Mouse (Mus musculus) kidney, adult 11 months (tissue): Measurements from ENCODE around the gene 1110008P14Rik.
"Not testable (repeated sequence)": the region's sequence is repeated elsewhere in the genome, so short reads cannot be mapped to it uniquely, and the experiment has no call there.

ENCODE experiments used
- DNase-seq: peaks from one replicate; pipeline ENCODE4 v3.0.0; 2022

1110008P14Rik gene

DNA sequence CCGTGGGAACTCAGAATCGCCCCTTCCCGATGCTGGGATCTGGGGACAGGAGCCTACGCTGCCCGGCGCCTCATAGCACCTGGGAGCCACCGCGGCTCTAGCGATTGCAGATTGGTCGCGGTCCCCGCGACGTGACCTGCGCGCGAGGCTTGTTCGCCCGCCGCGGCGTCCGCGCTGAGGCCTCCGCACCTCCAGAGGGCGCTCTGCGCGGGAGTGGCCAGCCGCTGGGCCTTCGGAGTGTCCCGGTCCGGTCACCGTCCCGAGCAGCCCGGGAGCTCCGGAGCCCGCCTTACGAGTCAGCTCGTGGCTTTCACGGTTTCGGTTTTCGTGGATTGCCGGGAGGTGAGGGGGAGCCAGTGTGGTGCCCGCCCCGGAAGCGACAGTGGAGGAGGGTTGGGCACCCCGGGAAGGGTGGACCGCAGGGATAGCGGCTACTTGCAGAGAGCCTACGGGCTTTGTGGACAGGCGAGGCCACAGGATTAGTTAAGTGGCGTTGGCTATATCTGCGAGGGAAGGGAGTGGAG lies 18.9 kb downstream of the 1110008P14Rik start:
- DNase-seq, result peak; percentile 94

DNA sequence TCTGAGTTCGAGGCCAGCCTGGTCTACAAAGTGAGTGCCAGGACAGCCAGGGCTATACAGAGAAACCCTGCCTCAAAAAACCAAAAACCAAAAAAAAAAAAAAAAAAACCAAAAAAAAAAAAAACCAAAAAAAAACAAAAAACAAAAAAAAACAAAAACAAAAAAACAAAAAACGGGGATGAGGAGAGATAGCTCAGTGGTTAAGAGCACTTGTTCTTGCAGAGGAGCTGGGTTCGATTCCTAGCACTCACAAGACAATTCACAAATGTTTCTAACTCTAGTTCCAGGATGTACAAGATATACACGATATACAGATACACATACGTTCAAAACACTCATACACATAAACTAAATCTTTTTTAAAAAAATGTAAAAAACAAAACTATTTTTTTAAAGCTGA lies 19.5 kb downstream of the 1110008P14Rik start:
- not testable (repeated sequence) for DNase-seq

DNA sequence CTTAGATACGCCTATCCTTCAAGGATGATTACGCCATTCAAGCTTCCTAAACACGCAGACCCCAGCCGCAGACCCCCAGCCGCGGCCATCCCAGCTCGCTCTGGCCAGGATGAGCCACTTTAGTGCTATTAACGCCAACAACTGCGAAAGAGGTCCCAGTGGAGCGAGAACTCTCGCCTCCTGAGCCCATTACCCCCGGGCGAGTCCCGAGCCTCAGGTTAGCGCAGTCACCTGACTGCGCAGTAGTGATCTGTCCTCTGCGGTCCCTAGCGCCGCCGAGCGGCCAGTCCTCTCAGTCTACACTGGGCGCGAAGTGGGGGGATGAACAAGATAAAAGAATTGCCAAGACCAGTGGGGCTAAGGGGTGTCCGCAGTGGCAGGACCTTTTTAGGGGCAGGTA lies 20.3 kb downstream of the 1110008P14Rik start:
- DNase-seq, result peak; percentile 75

- DNase-seq, result peak; percentile 88
These were observed 21.0 kb downstream of the 1110008P14Rik start for GRCm38 (mm10) chr2:32360741-32361140.

GRCm38 (mm10) chr2:32358381-32358780 lies 23.4 kb downstream of the 1110008P14Rik start:
- no peak for DNase-seq

DNA sequence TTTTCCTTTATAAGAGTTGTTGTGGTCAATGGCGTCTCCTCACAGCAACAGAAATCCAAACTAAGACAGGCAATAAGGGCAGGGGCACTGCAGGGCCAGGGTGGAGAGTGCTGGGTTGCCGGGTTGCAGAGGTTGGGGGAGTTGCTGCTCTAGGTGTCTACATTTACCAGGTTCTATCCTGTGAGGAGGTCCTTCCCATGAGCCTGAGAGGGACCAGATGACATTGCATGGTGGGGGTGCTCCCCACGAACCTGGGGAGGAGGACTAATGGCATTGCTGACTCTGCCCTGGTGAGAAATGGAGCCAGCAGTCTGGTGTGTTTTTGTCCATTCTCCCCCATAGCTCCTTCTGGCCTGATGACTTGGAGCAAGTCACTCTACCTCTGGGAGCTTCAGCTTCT lies 24.0 kb downstream of the 1110008P14Rik start:
- DNase-seq, result no peak

DNA sequence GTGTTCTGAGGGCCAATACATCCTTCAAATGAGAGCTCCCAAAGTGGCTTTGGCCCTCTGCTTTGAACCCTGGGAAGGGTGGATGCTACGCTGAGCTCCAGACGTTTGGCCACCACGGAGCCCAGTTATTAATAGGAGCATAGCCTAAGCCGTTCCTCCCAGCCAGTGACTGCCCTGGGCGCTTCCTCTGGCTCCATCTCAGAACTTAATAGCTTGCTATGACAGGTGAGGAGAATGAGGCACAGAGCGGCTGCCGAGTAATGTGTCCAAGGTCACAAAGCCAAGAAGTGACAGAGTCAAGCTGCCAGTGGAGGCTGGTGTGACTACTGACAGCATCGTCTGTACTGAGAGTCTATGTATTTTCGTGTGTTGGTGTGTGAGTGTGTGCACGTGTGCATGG lies 25.5 kb downstream of the 1110008P14Rik start:
- DNase-seq, result no peak

GRCm38 (mm10) chr2:32354336-32354895 lies 27.3 kb downstream of the 1110008P14Rik start:
- DNase-seq, result no peak

DNA sequence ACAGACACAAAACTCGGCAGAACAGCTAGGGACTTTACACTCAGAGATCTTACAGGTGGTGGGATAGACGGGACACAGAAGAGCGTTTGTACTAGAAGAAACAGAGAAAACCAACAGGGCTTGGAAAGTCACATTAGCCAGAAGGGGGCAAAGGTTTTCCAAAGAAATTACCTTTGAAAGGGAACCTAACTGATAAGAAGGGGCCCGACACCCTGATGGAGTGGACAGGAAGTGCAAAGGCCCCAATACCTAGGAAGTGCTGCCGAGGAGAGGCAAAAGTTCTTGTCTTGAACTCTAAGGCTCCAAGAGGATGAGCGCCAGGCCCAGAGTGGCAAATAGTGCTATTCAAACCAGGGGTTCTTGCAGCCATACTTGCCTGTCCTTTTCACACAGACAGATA lies 27.9 kb downstream of the 1110008P14Rik start:
- DNase-seq, result no peak

- DNase-seq, result peak; percentile 80
These were observed 28.7 kb downstream of the 1110008P14Rik start, which contains the start of gene Dnm1 for GRCm38 (mm10) chr2:32353007-32353542. Gene Dnm1 (minus strand): TSS chr2:32353338.

DNA sequence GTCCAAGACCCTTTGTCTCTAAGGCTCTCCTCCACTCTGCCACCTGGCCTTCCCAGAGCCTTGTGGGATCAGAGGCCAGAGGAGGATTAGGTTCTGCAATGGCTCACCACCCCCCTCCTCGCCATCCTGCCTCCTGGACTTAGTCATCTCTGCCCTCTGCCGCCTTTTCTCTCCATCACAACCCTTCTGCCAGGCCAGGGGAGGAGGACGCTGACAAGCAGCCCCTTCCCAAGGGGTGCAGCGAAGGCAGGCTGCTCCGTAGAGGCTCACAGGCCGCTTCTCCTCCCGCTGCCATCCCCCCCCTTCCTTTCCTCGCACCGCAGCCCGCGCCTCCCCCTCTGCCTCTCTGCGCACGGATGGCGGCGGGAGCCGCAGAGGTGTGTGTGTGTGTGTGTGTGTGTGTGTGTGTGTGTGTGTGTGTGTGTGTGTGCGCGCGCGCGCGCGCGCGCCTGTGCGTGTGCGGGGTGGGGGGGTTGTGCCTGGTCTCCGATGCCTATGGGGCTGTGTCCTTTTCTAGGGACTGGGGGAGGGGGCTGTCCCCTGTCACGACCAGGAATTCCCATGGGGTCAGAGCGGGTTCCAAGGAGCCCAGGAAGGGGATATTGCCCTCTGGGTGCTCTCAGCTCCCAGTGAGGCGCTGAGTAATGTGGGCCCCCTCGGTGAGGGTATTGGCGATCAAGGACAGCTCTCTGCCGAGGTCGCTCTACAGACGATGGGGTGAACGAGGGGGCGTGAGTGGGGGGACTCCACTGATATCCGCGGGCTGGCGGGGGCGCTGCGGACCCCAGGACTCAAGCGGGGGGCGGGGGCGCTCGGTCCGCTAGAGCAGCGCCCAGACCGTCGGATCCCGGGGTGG lies 29.4 kb downstream of the 1110008P14Rik start, which contains the start of gene Ciz1:
TSS of gene Ciz1 (plus strand) at position 177 of the 856 bp plus-strand sequence.
- no peak for DNase-seq

DNA sequence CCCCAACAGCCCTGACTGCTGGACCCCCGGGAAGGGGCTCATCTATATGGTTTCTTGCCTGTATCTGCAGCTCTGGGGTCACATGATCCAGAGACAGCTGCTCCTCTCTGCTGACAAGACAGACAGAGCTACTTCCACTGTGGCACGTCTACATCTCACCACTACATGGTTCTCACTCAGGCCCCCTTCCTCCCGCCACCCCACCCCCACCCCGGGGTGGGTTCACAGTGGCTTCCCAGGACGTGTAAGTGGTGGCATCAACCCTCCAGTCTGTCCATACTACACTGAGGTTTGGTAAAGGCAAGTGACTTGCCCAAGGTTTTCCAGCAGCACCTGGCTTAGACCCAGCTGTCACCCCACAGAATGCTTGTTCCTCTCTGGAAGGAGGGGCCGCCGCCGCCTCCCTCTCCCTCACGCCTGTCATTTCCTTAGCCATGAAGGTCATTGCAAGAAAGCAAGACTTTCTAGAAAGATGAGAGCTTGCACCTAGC lies 30.2 kb downstream of the 1110008P14Rik start:
- DNase-seq, result no peak

DNA sequence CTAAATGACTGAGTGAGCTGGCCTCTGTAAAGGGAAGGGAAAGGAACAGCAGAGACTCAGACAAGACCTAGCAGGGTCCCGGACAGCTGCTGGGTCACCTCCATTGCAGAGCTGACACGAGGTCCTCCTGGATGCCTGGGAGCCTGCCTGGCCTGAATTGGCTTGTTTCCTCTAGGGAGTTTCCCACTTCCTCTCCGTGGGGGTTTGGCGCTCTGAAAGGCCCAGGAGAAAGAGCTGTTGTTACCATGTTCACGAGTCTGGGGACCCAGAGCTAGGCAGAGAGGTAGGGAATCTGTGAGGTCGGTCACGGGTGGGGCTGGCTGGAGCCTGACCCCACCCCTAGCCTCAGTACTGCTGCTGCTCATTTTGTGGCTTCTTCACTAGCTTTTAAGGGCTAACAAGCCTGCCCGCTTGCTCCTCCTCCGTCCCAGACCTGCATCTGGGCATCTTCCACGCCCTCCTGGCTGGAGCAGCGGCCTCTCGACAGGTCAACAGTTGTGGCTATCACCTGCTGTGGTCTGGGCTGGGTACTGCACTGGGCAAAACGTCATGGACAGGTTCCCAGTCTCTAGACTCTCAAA lies 31.2 kb downstream of the 1110008P14Rik start:
- DNase-seq, result no peak

DNA sequence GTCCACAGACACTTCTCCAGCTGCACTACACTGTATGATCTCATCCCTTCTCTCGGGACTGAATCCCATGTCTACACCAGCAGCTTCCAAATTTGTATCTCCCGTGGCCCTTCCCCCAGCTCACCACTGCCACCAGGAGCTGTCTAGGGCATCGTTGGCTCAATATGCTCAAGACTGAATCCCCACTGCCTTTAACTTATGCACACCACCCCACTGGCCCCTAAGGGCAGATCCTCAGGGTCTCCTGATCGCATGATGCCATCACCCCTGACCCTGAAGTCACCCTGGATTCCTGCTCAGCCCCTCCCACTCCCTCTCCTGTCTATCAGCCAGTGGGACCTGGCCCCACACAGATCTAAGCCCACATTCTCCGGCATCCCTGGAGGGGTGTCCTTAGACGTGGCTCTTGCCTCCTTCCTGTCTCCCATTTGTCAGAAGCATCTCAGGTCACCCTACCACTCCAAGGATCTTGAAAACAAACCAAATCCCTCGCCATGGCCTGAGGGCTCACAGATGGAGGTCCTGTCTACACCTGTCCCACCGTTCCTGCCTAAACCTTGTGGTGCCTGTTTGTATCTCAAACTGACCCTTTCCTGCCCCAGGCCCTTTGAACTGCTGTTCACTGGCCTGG lies 32.0 kb downstream of the 1110008P14Rik start:
- DNase-seq, result no peak

GRCm38 (mm10) chr2:32348311-32348710 lies 33.4 kb downstream of the 1110008P14Rik start:
- DNase-seq, result no peak

DNA sequence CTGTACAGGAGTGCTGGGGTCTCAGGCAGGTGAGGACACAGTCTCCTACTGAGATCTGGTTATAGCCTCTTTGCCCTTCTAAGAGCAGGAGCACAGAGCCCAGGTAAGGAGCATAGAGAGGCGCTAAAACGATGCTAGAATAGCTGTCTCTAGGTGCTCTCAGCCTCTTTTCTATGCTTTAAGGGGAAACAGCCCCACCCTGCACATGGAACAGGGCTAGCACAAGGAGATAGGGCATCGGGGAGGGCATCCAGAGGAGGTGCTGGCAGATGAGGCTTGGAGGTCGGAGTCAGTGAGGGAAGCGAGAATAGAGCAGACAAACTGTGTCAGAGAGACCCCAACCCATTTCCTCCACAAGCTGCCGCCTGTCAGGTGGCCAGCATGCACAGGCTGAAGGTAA lies 34.7 kb downstream of the 1110008P14Rik start:
- DNase-seq, result no peak

DNA sequence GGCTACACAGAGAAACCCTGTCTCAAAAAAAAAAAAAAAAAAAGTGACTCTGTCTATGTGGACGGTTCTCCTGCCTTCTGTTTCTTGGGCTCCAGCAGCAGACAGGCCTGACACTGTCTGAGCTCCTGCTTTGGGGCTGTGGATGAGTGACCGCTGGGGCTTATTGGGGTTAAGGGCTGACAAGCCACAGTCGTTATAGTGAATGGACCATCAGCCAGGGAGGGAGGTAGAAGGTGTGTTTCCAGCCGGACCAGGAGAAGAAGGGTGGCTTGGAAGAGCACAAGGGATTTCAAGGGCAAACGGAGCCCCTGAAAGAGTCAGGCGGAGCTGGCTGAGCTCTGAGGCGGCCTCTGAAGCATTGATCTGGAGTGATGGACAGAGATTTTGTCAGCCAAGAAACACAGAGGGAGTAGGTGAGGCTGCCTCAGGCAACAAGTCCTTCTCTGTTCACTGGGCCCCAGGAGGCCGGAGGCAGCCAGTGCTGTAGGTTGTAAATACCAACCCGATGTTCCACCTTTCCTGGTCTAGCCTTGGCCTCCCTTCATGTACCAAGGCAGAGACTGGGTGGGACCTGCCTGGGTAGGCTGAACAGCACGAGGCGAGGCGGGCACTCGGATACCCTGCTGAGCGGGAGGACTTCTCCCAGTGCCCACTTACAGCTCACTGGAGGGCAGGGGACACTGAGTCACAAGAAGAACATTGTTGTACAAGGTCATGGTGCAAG lies 37.0 kb downstream of the 1110008P14Rik start:
- no peak for DNase-seq

- no peak for DNase-seq
These were observed 37.7 kb downstream of the 1110008P14Rik start for GRCm38 (mm10) chr2:32344056-32344455.

- no peak for DNase-seq
These were observed 38.4 kb downstream of the 1110008P14Rik start for GRCm38 (mm10) chr2:32343351-32343671.

DNA sequence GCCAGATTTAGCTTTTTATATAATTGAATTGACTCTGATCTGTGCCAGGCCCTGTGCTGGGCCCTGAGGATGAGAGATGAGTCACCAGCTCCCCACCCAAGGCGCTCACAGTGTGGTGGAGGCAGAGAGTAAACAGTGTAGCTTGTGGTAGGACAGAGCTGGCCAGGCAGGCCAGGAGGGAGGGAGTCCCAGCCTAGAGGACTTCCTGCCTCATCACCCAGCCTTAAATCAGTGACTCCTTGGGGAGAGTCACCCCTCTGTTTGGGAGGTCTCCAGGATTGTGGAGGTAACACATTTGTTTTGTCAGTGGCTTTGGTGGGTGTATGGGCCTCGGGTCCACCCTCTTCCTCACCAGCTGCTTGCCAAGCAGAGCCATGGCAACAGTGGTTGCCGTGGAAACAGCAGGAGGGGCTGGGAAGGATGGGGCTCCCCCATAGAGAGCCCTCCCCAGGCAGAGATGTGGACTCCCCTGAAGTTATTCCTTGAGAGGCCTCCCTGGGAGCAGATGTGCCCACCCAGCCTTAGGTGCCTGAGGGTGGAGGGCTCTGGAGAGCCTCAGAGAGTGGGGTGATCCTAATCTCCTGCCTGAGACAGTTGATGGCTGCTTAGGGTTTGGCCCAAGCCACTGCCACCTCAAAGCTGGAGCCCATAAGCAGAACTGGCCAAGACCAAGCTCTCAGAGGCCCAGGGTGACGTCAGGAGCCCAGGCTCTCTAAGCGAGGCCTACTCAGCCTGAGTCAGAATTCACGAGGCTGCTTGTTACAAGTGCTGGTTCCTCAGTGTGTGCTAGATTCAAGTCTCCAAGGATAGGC lies 39.0 kb downstream of the 1110008P14Rik start:
- DNase-seq, result no peak

GRCm38 (mm10) chr2:32342039-32342438 lies 39.7 kb downstream of the 1110008P14Rik start:
- no peak for DNase-seq
